Mouse (Mus musculus): ENCODE results near the gene Nfatc4.

GRCm38 (mm10) chr14:55822991-55823762 lies at the start of gene Nfatc4:
- TF ChIP-seq EP300 (IDR thresholded peaks at IDR 0.05; ENCODE audit: low read depth) (no peak), CTCF (IDR thresholded peaks at IDR 0.05; ENCODE audit: low read depth) (0 out of 2 replicates have a peak, but pooled peaks have one; percentile 1)

All from heart, postnatal 0 days (tissue).